Mouse (Mus musculus) left cerebral cortex, adult 9 months (tissue): ENCODE measurements around the gene Ssr2.
"Not testable (repeated sequence)": the region's sequence is repeated elsewhere in the genome, so short reads cannot be mapped to it uniquely, and the experiment has no call there.

Source experiments
- DNase-seq, 2 experiments: peaks; one replicate each; pipeline ENCODE4 v3.0.0; 2022; ENCODE audit warnings: low spot score in 2 of 2

Ssr2 gene

GRCm38 (mm10) chr3:88596547-88596946, 20.9 kb downstream of the Ssr2 start:
- DNase-seq = not testable (repeated sequence)

- no peak for DNase-seq
These were observed 26.8 kb downstream of the Ssr2 start for GRCm38 (mm10) chr3:88602466-88602865.

- DNase-seq = peak in 1 of 2 experiments; percentile 60
These were observed 28.1 kb downstream of the Ssr2 start for GRCm38 (mm10) chr3:88603714-88604161.

- DNase-seq = no peak
These were observed 29.2 kb downstream of the Ssr2 start for GRCm38 (mm10) chr3:88604863-88605262.

- not testable (repeated sequence) for DNase-seq
These were observed 30.0 kb downstream of the Ssr2 start, which contains the start of gene Arhgef2 for GRCm38 (mm10) chr3:88605666-88606065. Gene Arhgef2, plus strand, starts transcription at chr3:88605966.

GRCm38 (mm10) chr3:88607065-88607757, 31.5 kb downstream of the Ssr2 start:
- DNase-seq = peak in 1 of 2 experiments; percentile 95

- no peak for DNase-seq
These were observed 32.1 kb downstream of the Ssr2 start for GRCm38 (mm10) chr3:88607758-88608138.

GRCm38 (mm10) chr3:88609066-88609465, 33.4 kb downstream of the Ssr2 start:
- DNase-seq = no peak

- DNase-seq = no peak
These were observed 38.7 kb downstream of the Ssr2 start for GRCm38 (mm10) chr3:88614418-88614817.

- no peak for DNase-seq
These were observed 39.4 kb downstream of the Ssr2 start for GRCm38 (mm10) chr3:88615117-88615516.

- DNase-seq = no peak
These were observed 40.3 kb downstream of the Ssr2 start for GRCm38 (mm10) chr3:88615902-88616391.

- no peak for DNase-seq
These were observed 41.4 kb downstream of the Ssr2 start for GRCm38 (mm10) chr3:88616951-88617500.

- no peak for DNase-seq
These were observed 42.6 kb downstream of the Ssr2 start for GRCm38 (mm10) chr3:88618074-88618871.

- no peak for DNase-seq
These were observed 43.7 kb downstream of the Ssr2 start for GRCm38 (mm10) chr3:88619113-88620097.

- DNase-seq = no peak
These were observed 44.7 kb downstream of the Ssr2 start for GRCm38 (mm10) chr3:88620146-88620991.

GRCm38 (mm10) chr3:88620992-88621536, 45.4 kb downstream of the Ssr2 start:
- DNase-seq = peak in 1 of 2 experiments; percentile 55

- DNase-seq = no peak
These were observed 45.9 kb downstream of the Ssr2 start for GRCm38 (mm10) chr3:88621537-88622112.

- no peak for DNase-seq
These were observed 46.7 kb downstream of the Ssr2 start for GRCm38 (mm10) chr3:88622113-88622940.

GRCm38 (mm10) chr3:88622941-88623345, 47.3 kb downstream of the Ssr2 start:
- no peak for DNase-seq
